Mouse (Mus musculus) bone marrow macrophage, adult 2 months (primary cell): Measurements from ENCODE around the gene Tfrc.

ENCODE experiments used
- CTCF ChIP-seq: IDR thresholded peaks from 2 replicates; pipeline ENCODE4 v1.5.1; 2012; ENCODE audit warnings: low read depth, mild to moderate bottlenecking, low read length, moderate library complexity
- POLR2A ChIP-seq: IDR thresholded peaks from 2 replicates; pipeline ENCODE4 v1.6.1; 2012; ENCODE audit warnings: mild to moderate bottlenecking, low read depth, low read length, borderline replicate concordance

GRCm38 (mm10) chr16:32609401-32609779 lies 670 bp downstream of the Tfrc start:
- no peak for TF ChIP-seq CTCF
- TF ChIP-seq POLR2A, result no peak
